Mouse (Mus musculus) hindbrain, embryonic 16.5 days (tissue): ENCODE data around the gene Map2k3. TPM values are rescaled to one million over a fixed set of nuclear protein-coding genes. Genes with fewer than 3 reads are reported as not detected.
A peak's percentile ranks its signal among the peaks of the same experiment; 100 is the strongest.

Experiments used
- ATAC-seq: fragments of 200-750 bp; cut with Nextera tagmentation; 2 replicates; pipeline ENCODE4 v1.8.0; 2017; ENCODE audit warnings: moderate TSS enrichment, moderate library complexity
- H3K27ac ChIP-seq: fragments of 300-500 bp; sonication (generic); 2 replicates; pipeline ENCODE4 v1.5.1; 2014; ENCODE audit warnings: low read depth, mild to moderate bottlenecking, control low read depth, low read length, moderate library complexity
- H3K27me3 ChIP-seq: fragments of 300-500 bp; sonication (generic); replicated peaks from 2 replicates; pipeline ENCODE4 v1.6.1; 2014; ENCODE audit warnings: low read length; ENCODE audit not compliant: control insufficient read depth, insufficient read depth
- H3K36me3 ChIP-seq: fragments of 300-500 bp; sonication (generic); 2 replicates; pipeline ENCODE4 v1.6.1; 2014; ENCODE audit warnings: mild to moderate bottlenecking, low read length, moderate library complexity, mixed read lengths; ENCODE audit not compliant: control insufficient read depth, insufficient read depth
- H3K4me1 ChIP-seq: fragments of 300-500 bp; sonication (generic); 2 replicates; pipeline ENCODE4 v1.6.1; 2014; ENCODE audit warnings: low read depth, low read length; ENCODE audit not compliant: control insufficient read depth, insufficient read depth
- H3K4me2 ChIP-seq: fragments of 300-500 bp; sonication (generic); 2 replicates; pipeline ENCODE4 v1.6.1; 2014; ENCODE audit warnings: mild to moderate bottlenecking, low read length, control low read depth, moderate library complexity
- H3K4me3 ChIP-seq: fragments of 300-500 bp; sonication (generic); 2 replicates; pipeline ENCODE4 v1.5.1; 2014; ENCODE audit warnings: mild to moderate bottlenecking, low read length, control low read depth, moderate library complexity
- H3K9ac ChIP-seq: fragments of 300-500 bp; sonication (generic); 2 replicates; pipeline ENCODE4 v1.6.1; 2014; ENCODE audit warnings: low read depth, mild to moderate bottlenecking, control low read depth, low read length, moderate library complexity
- H3K9me3 ChIP-seq: fragments of 300-500 bp; sonication (generic); 2 replicates; pipeline ENCODE4 v1.6.1; 2014; ENCODE audit warnings: mild to moderate bottlenecking, low read length, moderate library complexity; ENCODE audit not compliant: control insufficient read depth
- WGBS: fragments of 180-500 bp; shearing (Covaris S2); extraction: QIAGEN DNeasy Blood & Tissue Kit; methylation state at CpG from one replicate; pipeline ENCODE4 v1.1.7; 2014; 5-methylcytosine and 5-hydroxymethylcytosine counted together
- polyA plus RNA-seq: library from polyadenylated mRNA; unstranded; fragments of >200 nt; fragmentation: Nextera tagmentation; extraction: Ambion mirVana; gene quantifications from 2 replicates; pipeline ENCODE4 v1.2.1, GENCODE M21; 2015

Gene Map2k3
- polyA plus RNA-seq, 1 experiment from 2014 or later, result 30.1 TPM

- no peaks in the 10 kb centered on the region for H3K27me3 ChIP-seq
- no peak for ATAC-seq
- no peaks in the 10 kb centered on the region for H3K4me1 ChIP-seq
- H3K36me3 ChIP-seq, result peaks cover 18% of the 10 kb centered on the region
- H3K27ac ChIP-seq, result no peak overlapping the region
- no peak overlapping the region for H3K9ac ChIP-seq
- no peak overlapping the region for H3K4me2 ChIP-seq
- 86% methylated on average over 10 of the region's 10 CpGs for WGBS
- no peak overlapping the region for H3K4me3 ChIP-seq
- H3K9me3 ChIP-seq, result no peaks in the 10 kb centered on the region
These were observed 26.3 kb upstream of the Map2k3 start for GRCm38 (mm10) chr11:60905407-60906120.

- Histone ChIP-seq H3K4me3 (no peak overlapping the region), H3K27ac (no peak overlapping the region), H3K4me1 (peaks cover 1% of the 10 kb centered on the region; the same call in 1 of the 2 replicates), H3K4me2 (no peak overlapping the region), H3K9ac (no peak overlapping the region), H3K9me3 (no peaks in the 10 kb centered on the region), H3K36me3 (peaks cover 18% of the 10 kb centered on the region), H3K27me3 (no peaks in the 10 kb centered on the region)
- ATAC-seq, result no peak
- 89% methylated on average over 4 of the region's 4 CpGs for WGBS
These were observed 25.4 kb upstream of the Map2k3 start for GRCm38 (mm10) chr11:60906449-60906848.

DNA sequence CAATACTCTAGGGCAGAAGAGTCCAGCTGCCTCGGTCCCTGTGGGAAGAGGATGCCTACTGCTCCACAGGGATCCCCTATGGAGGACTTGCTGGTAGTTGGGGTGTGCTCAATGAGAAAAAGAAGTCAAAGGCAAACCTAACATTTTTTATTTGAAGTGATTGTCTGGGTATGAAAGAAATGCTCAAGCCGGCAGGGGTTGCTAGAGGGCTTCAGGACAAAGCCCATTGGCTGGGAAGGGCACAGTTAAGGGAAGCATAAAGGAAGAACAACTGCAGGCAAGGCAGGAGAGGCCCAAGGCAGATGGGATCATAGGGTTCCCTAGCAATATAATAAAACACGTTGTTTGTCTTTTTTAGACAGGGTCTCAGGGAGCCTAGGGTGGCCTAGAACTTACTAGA is 23.8 kb upstream of the Map2k3 start:
- H3K36me3 ChIP-seq, result peaks cover 18% of the 10 kb centered on the region
- no peak overlapping the region for H3K9ac ChIP-seq
- ATAC-seq, result no peak
- no peaks in the 10 kb centered on the region for H3K27me3 ChIP-seq
- no peak overlapping the region for H3K27ac ChIP-seq
- no peaks in the 10 kb centered on the region for H3K9me3 ChIP-seq
- 55% methylated on average over 3 of the region's 3 CpGs for WGBS
- H3K4me1 ChIP-seq, result peaks cover 14% of the 10 kb centered on the region
- no peak overlapping the region for H3K4me3 ChIP-seq
- H3K4me2 ChIP-seq, result no peak overlapping the region

DNA sequence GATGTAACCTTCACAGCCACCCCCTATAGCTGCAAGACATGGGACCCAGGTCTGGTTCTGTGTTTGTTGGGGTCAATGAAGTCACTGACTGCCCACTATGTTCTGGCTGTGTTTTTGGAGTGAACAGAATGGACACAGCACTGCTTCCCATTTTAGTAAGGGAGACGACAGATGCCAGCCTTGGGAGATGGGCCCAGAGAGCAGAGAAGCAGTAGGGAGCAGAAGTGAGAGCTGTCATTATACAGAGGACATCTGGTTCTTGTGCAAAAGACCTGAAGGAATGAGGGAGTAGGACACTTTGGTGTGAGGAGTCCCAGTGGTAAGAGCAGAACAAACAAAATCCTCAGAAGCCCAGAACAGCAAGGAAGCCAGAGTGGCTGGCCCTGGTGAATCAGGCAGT is 22.2 kb upstream of the Map2k3 start:
- no peak for ATAC-seq
- no peaks in the 10 kb centered on the region for H3K27me3 ChIP-seq
- no peak overlapping the region for H3K4me3 ChIP-seq
- no peak overlapping the region for H3K27ac ChIP-seq
- H3K4me2 ChIP-seq, result no peak overlapping the region
- 81% methylated on average over 1 of the region's 1 CpGs for WGBS
- no peaks in the 10 kb centered on the region for H3K9me3 ChIP-seq
- H3K9ac ChIP-seq, result no peak overlapping the region
- peaks cover 14% of the 10 kb centered on the region for H3K4me1 ChIP-seq
- peaks cover 11% of the 10 kb centered on the region for H3K36me3 ChIP-seq

GRCm38 (mm10) chr11:60912525-60912973 is 19.3 kb upstream of the Map2k3 start:
- peaks cover 14% of the 10 kb centered on the region for H3K4me1 ChIP-seq
- no peaks in the 10 kb centered on the region for H3K36me3 ChIP-seq
- peak overlapping the region; percentile 88 for H3K4me2 ChIP-seq
- H3K27me3 ChIP-seq, result no peaks in the 10 kb centered on the region
- whole genome bisulfite sequencing, result 26% methylated on average over 7 of the region's 7 CpGs
- H3K27ac ChIP-seq, result no peak overlapping the region; the same call in 1 of the 2 replicates
- peak overlapping the region; percentile 87 for H3K9ac ChIP-seq
- ATAC-seq, result no peak
- peak overlapping the region; percentile 88 for H3K4me3 ChIP-seq
- no peaks in the 10 kb centered on the region for H3K9me3 ChIP-seq

- peak overlapping the region; percentile 86 for H3K27ac ChIP-seq
- H3K27me3 ChIP-seq, result no peaks in the 10 kb centered on the region
- peaks cover 14% of the 10 kb centered on the region for H3K4me1 ChIP-seq
- H3K9ac ChIP-seq, result peak overlapping the region; percentile 87
- WGBS, result under 1% methylated on average over 82 of the region's 86 CpGs
- peak overlapping the region; percentile 88 for H3K4me3 ChIP-seq
- H3K36me3 ChIP-seq, result no peaks in the 10 kb centered on the region
- peak overlapping the region; percentile 88 for H3K4me2 ChIP-seq
- peak; percentile 97 for ATAC-seq
- no peaks in the 10 kb centered on the region for H3K9me3 ChIP-seq
These were observed 18.3 kb upstream of the Map2k3 start for GRCm38 (mm10) chr11:60913301-60914196.

- H3K27ac ChIP-seq, result peak within 1 kb of the TSS; percentile 86
- no peak for ATAC-seq
- 32% methylated on average over 7 of the region's 7 CpGs for WGBS
These were observed 17.3 kb upstream of the Map2k3 start, which contains the start of gene Natd1 for GRCm38 (mm10) chr11:60914491-60914890. Natd1 (minus strand) TSS chr11:60914750.

DNA sequence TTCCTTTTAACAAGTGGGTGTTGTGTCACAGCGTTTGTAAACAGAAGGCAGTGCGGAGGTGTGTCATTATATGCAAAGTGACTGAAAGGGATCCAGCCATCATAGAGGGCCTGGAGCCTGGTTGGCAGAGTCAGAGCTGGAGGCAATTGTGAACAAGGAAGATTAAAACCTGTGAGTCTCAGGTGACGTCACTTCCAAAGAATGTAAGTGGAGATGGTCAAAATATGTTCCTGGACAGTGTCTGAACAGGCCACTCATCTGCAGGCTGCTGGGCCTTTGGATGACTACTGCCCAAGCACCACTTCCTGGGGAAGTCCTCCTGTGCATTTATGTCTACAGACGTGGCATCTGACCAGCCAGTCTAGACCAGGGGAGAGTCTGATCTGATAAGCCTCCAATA is 16.6 kb upstream of the Map2k3 start:
- no peak overlapping the region for H3K27ac ChIP-seq
- ATAC-seq, result no peak
- no peak overlapping the region for H3K4me3 ChIP-seq
- H3K4me1 ChIP-seq, result peaks cover 14% of the 10 kb centered on the region
- H3K9me3 ChIP-seq, result no peaks in the 10 kb centered on the region
- no peak overlapping the region for H3K9ac ChIP-seq
- H3K36me3 ChIP-seq, result no peaks in the 10 kb centered on the region
- no peaks in the 10 kb centered on the region for H3K27me3 ChIP-seq
- WGBS, result 86% methylated on average over 4 of the region's 4 CpGs
- H3K4me2 ChIP-seq, result no peak overlapping the region

More at GRCm38 (mm10) chr11:60914491-60914890, 17.3 kb upstream of the Map2k3 start, which contains the start of gene Natd1:
- H3K4me2 ChIP-seq, result peak within 1 kb of the TSS; percentile 88
- peak within 1 kb of the TSS; percentile 87 for H3K9ac ChIP-seq
- no peaks in the 10 kb centered on the region for H3K36me3 ChIP-seq
- H3K4me1 ChIP-seq, result peaks cover 14% of the 10 kb centered on the region
- no peaks in the 10 kb centered on the region for H3K9me3 ChIP-seq
- H3K4me3 ChIP-seq, result peak within 1 kb of the TSS; percentile 88
- H3K27me3 ChIP-seq, result no peaks in the 10 kb centered on the region

- no peak overlapping the region for H3K9ac ChIP-seq
- no peak for ATAC-seq
- no peak overlapping the region for H3K4me2 ChIP-seq
- H3K4me3 ChIP-seq, result no peak overlapping the region
- no peak overlapping the region for H3K27ac ChIP-seq
- WGBS, result 76% methylated on average over 2 of the region's 2 CpGs
- H3K36me3 ChIP-seq, result no peaks in the 10 kb centered on the region
- H3K9me3 ChIP-seq, result no peaks in the 10 kb centered on the region
- H3K27me3 ChIP-seq, result no peaks in the 10 kb centered on the region
- no peaks in the 10 kb centered on the region for H3K4me1 ChIP-seq
These were observed 11.8 kb upstream of the Map2k3 start for GRCm38 (mm10) chr11:60920021-60920420.
